Mouse (Mus musculus) CH12.LX (cell line): ENCODE results near the gene Fam173a. TPM values are rescaled to one million over a fixed set of nuclear protein-coding genes. Genes with fewer than 3 reads are reported as not detected.

Experiments used
- DNase-seq: peaks from one replicate; pipeline ENCODE4 v3.0.0-alpha.2; 2013; ENCODE audit errors: extremely low read depth
- H3K27ac ChIP-seq: 2 replicates; pipeline ENCODE4 v1.5.1; 2012; ENCODE audit warnings: low read depth, mild to moderate bottlenecking, control low read depth, moderate library complexity; ENCODE audit not compliant: insufficient read depth
- H3K27me3 ChIP-seq: replicated peaks from 2 replicates; pipeline ENCODE3; 2012; ENCODE audit warnings: inconsistent platforms
- H3K36me3 ChIP-seq, 2 experiments: replicated peaks in 1 of 2; 2 replicates each; pipeline versions ENCODE3 to v1.6.1; 2012; ENCODE audit warnings: inconsistent platforms in 1 of 2, low read length in 1 of 2, mild to moderate bottlenecking in 1 of 2, mixed read lengths in 1 of 2, moderate library complexity in 1 of 2; ENCODE audit not compliant: control insufficient read depth in 1 of 2, insufficient read depth in 1 of 2
- H3K4me1 ChIP-seq, 2 experiments: 2 replicates each; pipeline ENCODE4 v1.6.1; 2012; ENCODE audit warnings: inconsistent platforms in 1 of 2, moderate library complexity in 1 of 2; ENCODE audit not compliant: insufficient read depth in 2 of 2, control insufficient read depth in 1 of 2
- H3K4me2 ChIP-seq: 2 replicates; pipeline ENCODE4 v1.6.1; 2012; ENCODE audit warnings: low read depth, mild to moderate bottlenecking, control low read depth; ENCODE audit not compliant: poor library complexity, insufficient read depth, severe bottlenecking
- H3K4me3 ChIP-seq, 3 experiments: fragments of 150-350 bp in 1 of 3; sonication (generic) in 1 of 3; replicated peaks in 1 of 3; 2 replicates each; pipeline versions ENCODE3 to v1.5.1; 2011 to 2012; ENCODE audit warnings: low read depth in 2 of 3, low read length in 2 of 3, mild to moderate bottlenecking in 2 of 3, moderate library complexity in 2 of 3, control low read depth in 1 of 3, improper control_type of control experiment in 1 of 3, inconsistent platforms in 1 of 3, mixed read lengths in 1 of 3; ENCODE audit not compliant: poor library complexity in 1 of 3
- H3K79me2 ChIP-seq: replicated peaks from 2 replicates; pipeline ENCODE4 v1.6.1; 2012; ENCODE audit warnings: mild to moderate bottlenecking, moderate library complexity; ENCODE audit not compliant: control insufficient read depth, poor library complexity, insufficient read depth, severe bottlenecking; ENCODE audit errors: extremely low read depth
- H3K9ac ChIP-seq: 2 replicates; pipeline ENCODE4 v1.6.1; 2012; ENCODE audit warnings: low read depth, mild to moderate bottlenecking, control low read depth, moderate library complexity; ENCODE audit not compliant: insufficient read depth
- H3K9me3 ChIP-seq: replicated peaks from 2 replicates; pipeline ENCODE3; 2012; ENCODE audit warnings: low read length, inconsistent platforms, mixed read lengths
- CHD2 ChIP-seq: IDR thresholded peaks from 2 replicates; pipeline ENCODE4 v1.6.1; 2011; ENCODE audit warnings: low read length, improper control_type of control experiment
- CTCF ChIP-seq, 2 experiments: IDR thresholded peaks in 1 of 2; conservative IDR thresholded peaks in 1 of 2; 2 replicates each; pipeline ENCODE4 v1.5.1; 2011 to 2012; ENCODE audit warnings: low read depth in 2 of 2, low read length in 2 of 2, improper control_type of control experiment in 1 of 2, inconsistent platforms in 1 of 2, mild to moderate bottlenecking in 1 of 2, moderate library complexity in 1 of 2
- EP300 ChIP-seq: IDR thresholded peaks from 2 replicates; pipeline ENCODE4 v1.6.1; 2011; ENCODE audit warnings: low read length, improper control_type of control experiment
- ETS1 ChIP-seq: conservative IDR thresholded peaks from 2 replicates; pipeline ENCODE4 v1.6.1; 2012; ENCODE audit warnings: low read depth, mild to moderate bottlenecking, inconsistent platforms, low read length, improper control_type of control experiment, moderate library complexity
- GABPA ChIP-seq: IDR thresholded peaks from 2 replicates; pipeline ENCODE4 v1.6.1; 2012; ENCODE audit warnings: low read depth, low read length, improper control_type of control experiment, inconsistent platforms; ENCODE audit not compliant: insufficient replicate concordance
- IRF4 ChIP-seq: IDR thresholded peaks from 2 replicates; pipeline ENCODE4 v1.6.1; 2014; ENCODE audit warnings: low read depth, mild to moderate bottlenecking, inconsistent platforms, low read length, improper control_type of control experiment
- JUN ChIP-seq: IDR thresholded peaks from 2 replicates; pipeline ENCODE4 v1.6.1; 2011; ENCODE audit warnings: low read depth, mild to moderate bottlenecking, low read length, improper control_type of control experiment, moderate library complexity; ENCODE audit not compliant: insufficient read depth
- MAX ChIP-seq: IDR thresholded peaks from 2 replicates; pipeline ENCODE4 v1.6.1; 2011; ENCODE audit warnings: low read length, improper control_type of control experiment
- MYC ChIP-seq: IDR thresholded peaks from 2 replicates; pipeline ENCODE4 v1.6.1; 2011; ENCODE audit warnings: low read depth, mild to moderate bottlenecking, improper control_type of control experiment, low read length
- NELFE ChIP-seq: IDR thresholded peaks from 2 replicates; pipeline ENCODE4 v1.6.1; 2011; ENCODE audit warnings: low read depth, low read length, improper control_type of control experiment
- PAX5 ChIP-seq: IDR thresholded peaks from 2 replicates; pipeline ENCODE4 v1.6.1; 2012; ENCODE audit warnings: low read length, inconsistent platforms, mixed read lengths
- POLR2AphosphoS2 ChIP-seq: IDR thresholded peaks from 2 replicates; pipeline ENCODE4 v1.6.1; 2011; ENCODE audit warnings: low read depth, low read length, improper control_type of control experiment
- RCOR1 ChIP-seq: conservative IDR thresholded peaks from 2 replicates; pipeline ENCODE4 v1.6.1; 2012; ENCODE audit warnings: low read depth, mild to moderate bottlenecking, inconsistent platforms, low read length, improper control_type of control experiment
- SIN3A ChIP-seq: IDR thresholded peaks from 2 replicates; pipeline ENCODE4 v1.6.1; 2012; ENCODE audit warnings: low read length, improper control_type of control experiment, inconsistent platforms
- TBP ChIP-seq: conservative IDR thresholded peaks from 2 replicates; pipeline ENCODE4 v1.6.1; 2011; ENCODE audit warnings: low read depth, low read length, improper control_type of control experiment
- TCF12 ChIP-seq: IDR thresholded peaks from 2 replicates; pipeline ENCODE4 v1.6.1; 2014; ENCODE audit warnings: low read depth, mild to moderate bottlenecking, inconsistent platforms, low read length, improper control_type of control experiment
- UBTF ChIP-seq: IDR thresholded peaks from 2 replicates; pipeline ENCODE4 v1.6.1; 2012; ENCODE audit warnings: low read depth, mild to moderate bottlenecking, inconsistent platforms, low read length, improper control_type of control experiment, moderate library complexity
- USF1 ChIP-seq: IDR thresholded peaks from 2 replicates; pipeline ENCODE4 v1.6.1; 2014; ENCODE audit warnings: low read depth, mild to moderate bottlenecking, inconsistent platforms, low read length, improper control_type of control experiment
- ZC3H11A ChIP-seq: IDR thresholded peaks from 2 replicates; pipeline ENCODE4 v1.6.1; 2012; ENCODE audit warnings: low read depth, mild to moderate bottlenecking, inconsistent platforms, low read length, improper control_type of control experiment
- ZKSCAN1 ChIP-seq: IDR thresholded peaks from 2 replicates; pipeline ENCODE4 v1.6.1; 2012; ENCODE audit warnings: low read depth, inconsistent platforms, low read length, improper control_type of control experiment, borderline replicate concordance
- ZMIZ1 ChIP-seq: IDR thresholded peaks from 2 replicates; pipeline ENCODE4 v1.6.1; 2012; ENCODE audit warnings: low read depth, mild to moderate bottlenecking, inconsistent platforms, low read length, improper control_type of control experiment
- dilution Hi-C: fragments of 300-500 bp; cut with MboI; formaldehyde crosslinking; loops from 2 replicates; pipeline ENCODE4 v1.14.3; 2020; ENCODE audit warnings: low sequenced_read_pairs; ENCODE audit not compliant: extremely low pct_unique_long_range_greater_than_20kb, extremely low pct_ligation_motif_present
- in situ Hi-C: fragments of 300-500 bp; cut with MboI; formaldehyde crosslinking; loops from 3 replicates; pipeline ENCODE4 v1.14.3; 2019; ENCODE audit warnings: low sequenced_read_pairs, low pct_ligation_motif_present, low pct_unique_long_range_greater_than_20kb, mixed read lengths
- polyA plus RNA-seq: library from polyadenylated mRNA; unstranded; fragments of >175 nt; gene quantifications from 2 replicates; pipeline ENCODE4 v1.2.1, GENCODE M21; 2012; ENCODE audit warnings: low read depth; ENCODE audit not compliant: insufficient read length
- total RNA-seq, 2 experiments: library from RNA; depleted of rRNA; stranded (reverse); fragments of 300-350 nt in 1 of 2; fragments of >200 nt in 1 of 2; gene quantifications; 2 replicates each; pipeline ENCODE4 v1.2.3; 2012 to 2014

Gene Fam173a
- total and polyA plus RNA-seq, 3 experiments, result 25.5 to 68.3 (median 25.5) TPM

DNA sequence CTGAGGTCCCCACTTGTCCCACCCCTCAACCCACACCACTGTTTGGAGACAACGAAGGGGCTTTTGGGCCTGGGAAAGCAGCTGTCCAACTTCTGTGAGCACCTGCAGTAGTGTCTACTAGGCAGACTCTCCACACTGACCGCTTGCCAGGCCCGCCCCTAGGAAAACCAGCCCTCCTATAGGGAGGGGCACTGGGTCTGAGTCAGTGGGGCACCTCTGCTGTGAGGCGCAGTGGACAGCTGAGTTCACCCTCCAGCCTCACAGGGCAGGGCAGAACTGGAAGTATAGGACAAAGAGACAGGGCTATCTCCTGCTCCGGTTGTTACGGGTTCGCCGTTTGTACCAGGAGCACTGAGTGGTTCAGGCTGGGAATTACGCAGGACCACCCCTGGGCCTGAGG, 38.5 kb downstream of the Fam173a start, which contains the start of gene Msln:
Msln (minus strand) TSS at position 138 of the 400 bp plus-strand sequence.
- no peak within 1 kb of the TSS for H3K4me2 ChIP-seq
- no peaks in the 10 kb centered on the region for H3K79me2 ChIP-seq
- H3K27me3 ChIP-seq, result peaks cover 97% of the 10 kb centered on the region
- no peaks in the 10 kb centered on the region for H3K36me3 ChIP-seq
- no peak within 1 kb of the TSS for H3K4me3 ChIP-seq
- H3K9ac ChIP-seq, result no peak within 1 kb of the TSS
- dilution Hi-C loops (no loop called here), in situ Hi-C loops (no loop called here)
- TF ChIP-seq GABPA, result no peak
- TF ChIP-seq JUN, result no peak
- TF ChIP-seq CHD2, result no peak
- no peak for TF ChIP-seq CTCF (conservative IDR thresholded peaks at IDR 0.05 in 1 of 2, IDR thresholded peaks at IDR 0.05 in 1 of 2; ENCODE audit: low read depth in 2 of 2, low read length in 2 of 2)
- no peak for TF ChIP-seq UBTF
- no peak for TF ChIP-seq MAX
- TF ChIP-seq ZKSCAN1, result no peak
- no peak for TF ChIP-seq USF1
- TF ChIP-seq IRF4, result no peak
- no peak for TF ChIP-seq TBP
- TF ChIP-seq TCF12, result no peak
- no peak for TF ChIP-seq NELFE
- H3K4me1 ChIP-seq, result no peaks in the 10 kb centered on the region
- no peak for DNase-seq
- H3K9me3 ChIP-seq, result no peaks in the 10 kb centered on the region
- H3K27ac ChIP-seq, result no peak within 1 kb of the TSS

DNA sequence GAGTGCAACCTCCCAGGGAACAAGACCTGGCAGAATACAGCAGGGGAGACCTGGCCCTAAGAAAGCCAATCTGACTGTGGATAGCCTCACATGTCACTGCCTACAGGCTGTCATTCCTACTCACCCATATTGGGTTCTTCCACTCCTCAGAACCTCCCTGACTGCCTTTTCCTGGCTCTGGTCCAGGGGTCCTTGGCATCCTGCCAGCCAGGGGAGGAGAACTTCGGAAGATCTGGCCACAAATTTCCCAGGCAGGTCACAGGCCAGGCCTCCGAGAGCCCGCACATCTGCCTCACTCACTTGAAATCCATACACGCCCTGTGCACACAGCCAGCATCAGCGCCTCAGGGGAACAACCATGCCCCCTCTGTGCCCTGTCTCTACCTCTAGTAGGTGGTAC, 41.3 kb downstream of the Fam173a start:
- H3K4me2 ChIP-seq, result no peak overlapping the region
- TF ChIP-seq ZC3H11A (no peak), ZMIZ1 (no peak)
- TF ChIP-seq, all 38 proteins: peak for 0
- H3K9me3 ChIP-seq, result no peaks in the 10 kb centered on the region
- no peaks in the 10 kb centered on the region for H3K36me3 ChIP-seq
- H3K27ac ChIP-seq, result no peak overlapping the region
- in situ Hi-C loops, result no loop called here
- H3K79me2 ChIP-seq, result no peaks in the 10 kb centered on the region
- H3K27me3 ChIP-seq, result peaks cover 93% of the 10 kb centered on the region
- no peak for DNase-seq
- dilution Hi-C loops, result no loop called here
- H3K4me1 ChIP-seq, result no peaks in the 10 kb centered on the region
- H3K4me3 ChIP-seq, result no peak overlapping the region
- no peak overlapping the region for H3K9ac ChIP-seq

DNA sequence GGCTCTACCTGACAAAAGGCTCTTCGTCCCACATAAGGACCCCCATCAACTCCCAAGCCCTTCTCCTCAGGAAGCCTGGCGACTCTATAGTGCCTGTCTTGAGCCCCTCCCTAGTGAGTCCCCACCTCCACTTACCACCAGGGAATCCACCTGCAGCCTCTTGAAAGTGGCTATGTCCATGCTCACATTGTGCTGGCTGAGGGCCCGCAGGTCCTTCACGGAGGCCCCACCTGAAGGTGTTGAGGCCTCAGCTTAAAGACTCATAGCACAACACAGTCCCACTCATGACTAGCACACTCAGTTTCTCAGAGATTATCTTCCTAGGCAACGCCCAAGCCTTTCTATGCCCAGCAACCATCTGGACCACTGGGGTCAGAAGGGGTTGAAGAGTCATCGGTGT, 43.4 kb downstream of the Fam173a start:
- Histone ChIP-seq H3K4me1 (no peaks in the 10 kb centered on the region), H3K36me3 (no peaks in the 10 kb centered on the region), H3K9me3 (no peaks in the 10 kb centered on the region), H3K9ac (no peak overlapping the region), H3K4me3 (no peak overlapping the region), H3K4me2 (no peak overlapping the region), H3K79me2 (no peaks in the 10 kb centered on the region), H3K27ac (no peak overlapping the region), H3K27me3 (peaks cover 89% of the 10 kb centered on the region)
- no peak for DNase-seq
- dilution Hi-C loops, result no loop called here
- no peak for TF ChIP-seq CTCF (conservative IDR thresholded peaks at IDR 0.05 in 1 of 2, IDR thresholded peaks at IDR 0.05 in 1 of 2; ENCODE audit: low read depth in 2 of 2, low read length in 2 of 2)
- TF ChIP-seq MYC, result no peak
- TF ChIP-seq PAX5, result no peak
- TF ChIP-seq ETS1, result no peak
- TF ChIP-seq SIN3A, result no peak
- TF ChIP-seq RCOR1, result no peak
- TF ChIP-seq ZC3H11A, result no peak
- no peak for TF ChIP-seq NELFE
- TF ChIP-seq EP300, result no peak
- TF ChIP-seq POLR2AphosphoS2, result no peak
- in situ Hi-C loops, result no loop called here
